Mouse (Mus musculus): ENCODE data around the gene Asb3. TPM values are rescaled to one million over a fixed set of nuclear protein-coding genes. Genes with fewer than 3 reads are reported as not detected.
"Not testable (repeated sequence)": the region's sequence is repeated elsewhere in the genome, so short reads cannot be mapped to it uniquely, and the experiment has no call there.

The Asb3 gene
- polyA plus RNA-seq, 1 experiment from 2014 or later: 20.7 TPM

DNA sequence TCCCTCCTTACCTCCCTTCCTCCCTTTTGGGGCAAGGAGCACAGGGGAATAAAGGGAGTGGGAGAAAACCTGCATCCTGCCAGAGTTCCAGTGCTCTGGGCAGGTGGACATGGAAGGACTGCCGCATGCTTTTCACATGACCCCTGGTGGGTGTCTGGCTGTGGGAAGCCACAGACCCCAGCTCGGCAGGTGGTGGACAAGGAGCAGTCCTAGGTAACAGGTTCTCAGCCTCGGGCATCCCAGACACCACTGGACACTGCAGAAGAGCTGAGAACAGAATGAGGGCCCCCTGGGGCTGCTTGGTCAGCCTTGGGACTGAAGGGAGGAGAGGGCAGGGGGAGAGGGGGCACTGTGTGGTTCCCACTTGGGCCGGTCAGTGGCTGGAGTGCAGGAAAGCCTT, 149.7 kb downstream of the Asb3 start:
- no peak for DNase-seq (ENCODE audit: low spot score)
- WGBS: 96% methylated on average over 4 of the region's 4 CpGs
- no peaks in the 10 kb centered on the region for H3K36me3 ChIP-seq (ENCODE audit: insufficient read depth, low read length)
- no peak for ATAC-seq (replicated peaks; ENCODE audit: low FRiP score, low read depth)
- H3K9me3 ChIP-seq (replicated peaks; ENCODE audit: low read length): no peaks in the 10 kb centered on the region; the same call in 1 of the 2 replicates
- no peak for TF ChIP-seq CTCF (IDR thresholded peaks at IDR 0.05; ENCODE audit: low read depth)
- no peak overlapping the region for H3K27ac ChIP-seq
- no peaks in the 10 kb centered on the region for H3K27me3 ChIP-seq (ENCODE audit: insufficient read depth, low read length)
- H3K9ac ChIP-seq (ENCODE audit: low read depth, low read length): no peak overlapping the region
- H3K4me3 ChIP-seq (replicated peaks; ENCODE audit: low read depth, low read length): no peak overlapping the region
- no peak overlapping the region for H3K4me2 ChIP-seq (ENCODE audit: low read length)
- no peaks in the 10 kb centered on the region for H3K4me1 ChIP-seq (replicated peaks; ENCODE audit: insufficient read depth, low read length)

DNA sequence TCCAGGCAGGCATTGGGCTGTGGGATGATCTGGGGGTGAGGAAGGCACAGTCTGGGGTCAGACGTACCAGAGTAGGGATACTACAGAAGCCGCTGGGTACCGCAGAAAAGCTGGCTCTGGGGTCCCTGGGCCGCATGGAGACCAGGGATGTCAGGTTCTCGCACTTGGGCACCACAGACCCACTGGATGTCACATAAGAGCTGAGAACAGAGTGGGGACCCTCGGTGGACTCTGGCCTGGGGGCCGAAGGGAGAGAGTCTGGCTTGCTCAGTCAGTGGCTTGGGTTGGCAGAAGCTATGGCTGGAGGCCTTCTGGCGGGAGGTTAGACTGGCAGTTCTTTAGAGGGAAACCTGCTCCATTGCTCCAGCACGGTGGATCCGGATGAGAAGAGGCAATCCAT, 204.8 kb downstream of the Asb3 start:
- no peak for TF ChIP-seq CTCF (IDR thresholded peaks at IDR 0.05; ENCODE audit: low read depth)
- H3K4me2 ChIP-seq (ENCODE audit: low read length): no peak overlapping the region
- H3K9me3 ChIP-seq (replicated peaks; ENCODE audit: low read length): no peaks in the 10 kb centered on the region
- 0 out of 2 replicates have a peak, but pooled peaks cover 5% of the 10 kb centered on the region for H3K36me3 ChIP-seq (ENCODE audit: insufficient read depth, low read length)
- WGBS: 93% methylated on average over 10 of the region's 10 CpGs
- H3K9ac ChIP-seq (ENCODE audit: low read depth, low read length): no peak overlapping the region
- no peaks in the 10 kb centered on the region for H3K4me1 ChIP-seq (replicated peaks; ENCODE audit: insufficient read depth, low read length)
- H3K27ac ChIP-seq: no peak overlapping the region
- no peak for ATAC-seq (replicated peaks; ENCODE audit: low FRiP score, low read depth)
- no peak for DNase-seq (ENCODE audit: low spot score)
- H3K27me3 ChIP-seq (ENCODE audit: insufficient read depth, low read length): no peaks in the 10 kb centered on the region
- no peak overlapping the region for H3K4me3 ChIP-seq (replicated peaks; ENCODE audit: low read depth, low read length)

DNA sequence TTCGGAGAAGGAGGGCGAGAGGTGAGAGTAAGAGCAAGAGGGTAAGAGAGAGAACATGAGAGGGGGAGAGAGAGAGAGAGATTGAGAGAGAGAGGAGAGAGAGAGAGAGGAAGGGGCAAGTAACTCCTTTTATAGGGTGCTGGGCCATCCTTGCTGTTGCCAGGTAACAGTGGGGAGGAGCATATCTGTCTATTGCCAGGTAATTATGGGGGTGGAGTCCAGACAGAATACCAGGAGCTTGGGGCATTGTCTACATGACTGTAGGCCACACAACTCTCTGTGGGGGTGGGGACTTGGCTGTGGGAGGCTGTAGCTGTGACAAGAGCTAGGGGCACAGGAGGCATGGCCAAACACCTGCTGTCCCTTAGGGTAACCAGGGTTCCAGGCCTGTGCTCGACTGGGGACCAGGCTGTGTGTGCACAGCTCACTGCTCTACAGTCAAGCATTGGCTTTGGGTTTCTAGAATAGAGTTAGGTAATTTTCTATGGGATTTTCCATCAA, 205.3 kb downstream of the Asb3 start:
- no peaks in the 10 kb centered on the region for H3K27me3 ChIP-seq (ENCODE audit: insufficient read depth, low read length)
- no peaks in the 10 kb centered on the region for H3K9me3 ChIP-seq (replicated peaks; ENCODE audit: low read length)
- H3K4me3 ChIP-seq (replicated peaks; ENCODE audit: low read depth, low read length): no peak overlapping the region
- no peak for TF ChIP-seq CTCF (IDR thresholded peaks at IDR 0.05; ENCODE audit: low read depth)
- H3K4me1 ChIP-seq (replicated peaks; ENCODE audit: insufficient read depth, low read length): no peaks in the 10 kb centered on the region
- ATAC-seq (replicated peaks; ENCODE audit: low FRiP score, low read depth): 0 out of 2 replicates have a peak, but pooled peaks have one; percentile 7
- H3K9ac ChIP-seq (ENCODE audit: low read depth, low read length): no peak overlapping the region
- no peak overlapping the region for H3K4me2 ChIP-seq (ENCODE audit: low read length)
- 0 out of 2 replicates have a peak, but pooled peaks cover 5% of the 10 kb centered on the region for H3K36me3 ChIP-seq (ENCODE audit: insufficient read depth, low read length)
- no peak for DNase-seq (ENCODE audit: low spot score)
- no peak overlapping the region for H3K27ac ChIP-seq
- 73% methylated on average over 3 of the region's 3 CpGs for WGBS

GRCm38 (mm10) chr11:31099519-31099918, 214.3 kb downstream of the Asb3 start:
- not testable (repeated sequence) for H3K36me3 ChIP-seq (ENCODE audit: insufficient read depth, low read length); H3K4me2 ChIP-seq (ENCODE audit: low read length); H3K4me1 ChIP-seq (replicated peaks; ENCODE audit: insufficient read depth, low read length); H3K27me3 ChIP-seq (ENCODE audit: insufficient read depth, low read length); H3K9me3 ChIP-seq (replicated peaks; ENCODE audit: low read length); H3K27ac ChIP-seq; H3K9ac ChIP-seq (ENCODE audit: low read depth, low read length); ATAC-seq (replicated peaks; ENCODE audit: low FRiP score, low read depth); H3K4me3 ChIP-seq (replicated peaks; ENCODE audit: low read depth, low read length); DNase-seq (ENCODE audit: low spot score)

DNA sequence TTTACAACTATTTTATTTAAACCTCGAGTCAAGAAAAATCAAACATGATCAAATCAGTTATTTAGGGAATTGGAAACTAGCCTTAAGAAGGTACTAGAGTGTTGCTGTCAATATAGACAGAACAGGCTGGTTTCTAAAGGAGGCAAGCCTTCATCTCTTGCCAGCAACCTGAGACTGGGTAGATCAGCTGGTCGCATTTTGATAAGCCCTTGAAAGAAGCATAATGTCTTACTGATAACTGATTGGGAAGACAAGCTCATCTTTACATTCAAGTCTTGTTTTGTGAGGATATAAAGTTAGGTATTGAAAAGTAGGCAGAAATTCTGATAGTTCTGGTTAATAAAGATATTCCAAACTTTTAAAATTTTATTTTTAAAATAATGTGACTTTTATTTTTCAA, 217.0 kb downstream of the Asb3 start:
- no peaks in the 10 kb centered on the region for H3K36me3 ChIP-seq (ENCODE audit: insufficient read depth, low read length)
- no peak overlapping the region for H3K4me3 ChIP-seq (replicated peaks; ENCODE audit: low read depth, low read length)
- TF ChIP-seq CTCF (IDR thresholded peaks at IDR 0.05; ENCODE audit: low read depth): no peak
- 87% methylated on average over 2 of the region's 2 CpGs for WGBS
- H3K27me3 ChIP-seq (ENCODE audit: insufficient read depth, low read length): no peaks in the 10 kb centered on the region
- H3K4me1 ChIP-seq (replicated peaks; ENCODE audit: insufficient read depth, low read length): no peaks in the 10 kb centered on the region
- DNase-seq (ENCODE audit: low spot score) (no peak), ATAC-seq (replicated peaks; ENCODE audit: low FRiP score, low read depth) (no peak)
- no peak overlapping the region for H3K4me2 ChIP-seq (ENCODE audit: low read length)
- no peaks in the 10 kb centered on the region for H3K9me3 ChIP-seq (replicated peaks; ENCODE audit: low read length)
- no peak overlapping the region for H3K9ac ChIP-seq (ENCODE audit: low read depth, low read length)
- H3K27ac ChIP-seq: no peak overlapping the region

GRCm38 (mm10) chr11:31105364-31105763, 220.1 kb downstream of the Asb3 start:
- Histone ChIP-seq H3K27me3 (ENCODE audit: insufficient read depth, low read length) (no peaks in the 10 kb centered on the region), H3K9ac (ENCODE audit: low read depth, low read length) (no peak overlapping the region), H3K4me1 (replicated peaks; ENCODE audit: insufficient read depth, low read length) (no peaks in the 10 kb centered on the region), H3K36me3 (ENCODE audit: insufficient read depth, low read length) (no peaks in the 10 kb centered on the region), H3K4me2 (ENCODE audit: low read length) (no peak overlapping the region), H3K27ac (no peak overlapping the region), H3K4me3 (replicated peaks; ENCODE audit: low read depth, low read length) (no peak overlapping the region), H3K9me3 (replicated peaks; ENCODE audit: low read length) (no peaks in the 10 kb centered on the region)
- 88% methylated on average over 5 of the region's 5 CpGs for WGBS
- ATAC-seq (replicated peaks; ENCODE audit: low FRiP score, low read depth) (no peak), DNase-seq (ENCODE audit: low spot score) (no peak)
- no peak for TF ChIP-seq CTCF (IDR thresholded peaks at IDR 0.05; ENCODE audit: low read depth)

DNA sequence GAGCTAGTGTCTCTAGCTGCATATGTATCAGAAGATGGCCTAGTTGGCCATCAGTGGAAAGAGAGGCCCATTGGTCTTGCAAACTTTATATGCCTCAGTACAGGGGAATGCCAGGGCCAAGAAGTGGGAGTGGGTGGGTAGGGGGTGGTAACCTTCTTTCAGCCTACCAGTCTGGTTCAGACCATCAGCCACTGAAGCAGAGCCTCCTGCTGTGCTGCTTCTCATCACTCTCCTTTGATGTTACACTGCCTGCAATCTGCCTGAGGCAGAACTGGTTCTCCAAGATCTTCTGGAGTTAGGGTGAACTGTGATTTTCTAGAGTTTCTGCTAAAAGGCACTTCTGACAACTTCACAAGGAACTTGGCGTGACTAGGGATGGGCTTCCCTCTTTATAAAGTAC, 241.7 kb downstream of the Asb3 start:
- not testable (repeated sequence) for ATAC-seq (replicated peaks; ENCODE audit: low FRiP score, low read depth); H3K4me1 ChIP-seq (replicated peaks; ENCODE audit: insufficient read depth, low read length); H3K9ac ChIP-seq (ENCODE audit: low read depth, low read length); H3K4me3 ChIP-seq (replicated peaks; ENCODE audit: low read depth, low read length); H3K27me3 ChIP-seq (ENCODE audit: insufficient read depth, low read length); DNase-seq (ENCODE audit: low spot score); H3K36me3 ChIP-seq (ENCODE audit: insufficient read depth, low read length); H3K4me2 ChIP-seq (ENCODE audit: low read length); H3K9me3 ChIP-seq (replicated peaks; ENCODE audit: low read length); H3K27ac ChIP-seq
- 68% methylated on average over 1 of the region's 1 CpGs for WGBS

DNA sequence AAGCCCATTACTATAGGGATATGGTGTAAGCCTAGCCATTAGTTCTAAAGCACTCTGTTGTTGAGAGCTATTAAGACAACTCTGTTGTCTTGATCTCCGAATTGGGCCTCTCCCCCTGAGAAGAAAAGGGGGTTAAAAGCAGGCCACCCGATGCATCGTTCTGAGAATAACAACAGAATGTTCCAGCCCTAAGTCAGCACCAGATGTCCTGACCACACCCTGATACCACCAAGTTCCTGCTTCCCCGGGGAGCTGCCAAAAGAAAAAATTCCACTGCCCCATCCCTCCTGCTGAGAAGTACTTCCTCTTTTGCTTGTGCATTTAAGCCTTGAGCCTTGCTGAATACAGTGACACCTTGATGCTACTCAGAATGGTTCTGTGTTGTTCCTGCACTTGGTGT, 248.5 kb downstream of the Asb3 start:
- 73% methylated on average over 4 of the region's 4 CpGs for WGBS
- H3K9me3 ChIP-seq (replicated peaks; ENCODE audit: low read length); H3K4me1 ChIP-seq (replicated peaks; ENCODE audit: insufficient read depth, low read length); H3K27ac ChIP-seq; H3K36me3 ChIP-seq (ENCODE audit: insufficient read depth, low read length); H3K27me3 ChIP-seq (ENCODE audit: insufficient read depth, low read length); H3K9ac ChIP-seq (ENCODE audit: low read depth, low read length); DNase-seq (ENCODE audit: low spot score); H3K4me2 ChIP-seq (ENCODE audit: low read length); H3K4me3 ChIP-seq (replicated peaks; ENCODE audit: low read depth, low read length); ATAC-seq (replicated peaks; ENCODE audit: low FRiP score, low read depth): not testable (repeated sequence)

GRCm38 (mm10) chr11:31134824-31135223, 249.6 kb downstream of the Asb3 start:
- H3K9me3 ChIP-seq (replicated peaks; ENCODE audit: low read length); H3K4me2 ChIP-seq (ENCODE audit: low read length); H3K9ac ChIP-seq (ENCODE audit: low read depth, low read length); H3K27ac ChIP-seq; H3K4me3 ChIP-seq (replicated peaks; ENCODE audit: low read depth, low read length); H3K27me3 ChIP-seq (ENCODE audit: insufficient read depth, low read length); H3K36me3 ChIP-seq (ENCODE audit: insufficient read depth, low read length); H3K4me1 ChIP-seq (replicated peaks; ENCODE audit: insufficient read depth, low read length); DNase-seq (ENCODE audit: low spot score); ATAC-seq (replicated peaks; ENCODE audit: low FRiP score, low read depth): not testable (repeated sequence)
- WGBS: 80% methylated on average over 1 of the region's 1 CpGs

- H3K4me2 ChIP-seq (ENCODE audit: low read length); H3K36me3 ChIP-seq (ENCODE audit: insufficient read depth, low read length); H3K4me1 ChIP-seq (replicated peaks; ENCODE audit: insufficient read depth, low read length); H3K9ac ChIP-seq (ENCODE audit: low read depth, low read length); H3K27me3 ChIP-seq (ENCODE audit: insufficient read depth, low read length); H3K4me3 ChIP-seq (replicated peaks; ENCODE audit: low read depth, low read length); ATAC-seq (replicated peaks; ENCODE audit: low FRiP score, low read depth); H3K27ac ChIP-seq; DNase-seq (ENCODE audit: low spot score); H3K9me3 ChIP-seq (replicated peaks; ENCODE audit: low read length): not testable (repeated sequence)
- 51% methylated on average over 1 of the region's 1 CpGs for WGBS
Observed at GRCm38 (mm10) chr11:31138394-31138793, 253.2 kb downstream of the Asb3 start.

Data from kidney, postnatal 0 days (tissue).